Mouse (Mus musculus) thymus, adult 2 months (tissue): ENCODE data around the gene Cfap99.

ENCODE experiments used
- CTCF ChIP-seq: fragments of 200-500 bp; IDR thresholded peaks from 2 replicates; pipeline ENCODE4 v1.5.1; 2012; ENCODE audit warnings: mild to moderate bottlenecking, control low read depth, low read length, moderate library complexity, borderline replicate concordance; ENCODE audit not compliant: control insufficient read depth, poor library complexity, insufficient read depth; ENCODE audit errors: extremely low read depth
- POLR2A ChIP-seq: fragments of 200-500 bp; IDR thresholded peaks from 2 replicates; pipeline ENCODE4 v1.6.1; 2012; ENCODE audit warnings: mild to moderate bottlenecking, low read length, control low read depth, moderate library complexity; ENCODE audit not compliant: control insufficient read depth, poor library complexity, insufficient read depth; ENCODE audit errors: extremely low read depth

- TF ChIP-seq POLR2A = no peak
- TF ChIP-seq CTCF = no peak
Observed at GRCm38 (mm10) chr5:34286516-34286915, 1.9 kb upstream of the Cfap99 start.
